Mouse (Mus musculus) ES-Bruce4 (cell line): Measurements from ENCODE around the gene Tpm4.

ENCODE experiments used
- EP300 ChIP-seq: IDR thresholded peaks from 2 replicates; pipeline ENCODE4 v1.6.1; 2011; ENCODE audit warnings: low read depth, low read length; ENCODE audit not compliant: insufficient read depth
- POLR2A ChIP-seq: IDR thresholded peaks from one replicate; pipeline ENCODE4 v1.8.1; 2011; ENCODE audit warnings: low read length; ENCODE audit not compliant: insufficient read depth

- TF ChIP-seq POLR2A, result no peak
- TF ChIP-seq EP300, result no peak
Observed at GRCm38 (mm10) chr8:72112486-72112885, 22.3 kb upstream of the Tpm4 start.
